Mouse (Mus musculus): ENCODE measurements around the gene Tnfrsf9. TPM values are rescaled to one million over a fixed set of nuclear protein-coding genes. Genes with fewer than 3 reads are reported as not detected.
"Not testable (repeated sequence)": the region's sequence is repeated elsewhere in the genome, so short reads cannot be mapped to it uniquely, and the experiment has no call there.

Tnfrsf9 gene
- polyA plus RNA-seq (2012; rRNA removed), result 1.3 and 1.8 TPM in 2 replicates

- WGBS, result under 1% methylated on average over 48 of the region's 48 CpGs
- DNase-seq (ENCODE audit: low read depth, low spot score), result peak; percentile 64
Observed at GRCm38 (mm10) chr4:150914290-150914733, at the start of gene Tnfrsf9, which contains the start of gene Park7. Tnfrsf9 (plus strand) TSS chr4:150914562. Park7 (minus strand) TSS chr4:150914437.

- no peak for DNase-seq (ENCODE audit: low read depth, low spot score)
Observed at GRCm38 (mm10) chr4:150865371-150865770, 49.0 kb upstream of the Tnfrsf9 start.

GRCm38 (mm10) chr4:150866069-150866468 is 48.3 kb upstream of the Tnfrsf9 start:
- DNase-seq (ENCODE audit: low read depth, low spot score), result no peak
- 94% methylated on average over 11 of the region's 11 CpGs for WGBS

- DNase-seq (ENCODE audit: low read depth, low spot score), result no peak
- WGBS, result 93% methylated on average over 12 of the region's 12 CpGs
Observed at GRCm38 (mm10) chr4:150866494-150866893, 47.9 kb upstream of the Tnfrsf9 start.

GRCm38 (mm10) chr4:150868161-150868560 is 46.2 kb upstream of the Tnfrsf9 start:
- no peak for DNase-seq (ENCODE audit: low read depth, low spot score)
- 83% methylated on average over 6 of the region's 6 CpGs for WGBS

GRCm38 (mm10) chr4:150868859-150869258 is 45.5 kb upstream of the Tnfrsf9 start:
- WGBS, result 68% methylated on average over 2 of the region's 2 CpGs

GRCm38 (mm10) chr4:150869276-150870197 is 44.8 kb upstream of the Tnfrsf9 start:
- no peak for DNase-seq (ENCODE audit: low read depth, low spot score)
- 61% methylated on average over 17 of the region's 17 CpGs for WGBS

More at GRCm38 (mm10) chr4:150868859-150869258, 45.5 kb upstream of the Tnfrsf9 start:
- no peak for DNase-seq (ENCODE audit: low read depth, low spot score)

GRCm38 (mm10) chr4:150870963-150871391 is 43.4 kb upstream of the Tnfrsf9 start:
- WGBS, result 81% methylated on average over 13 of the region's 13 CpGs

GRCm38 (mm10) chr4:150871392-150872138 is 42.8 kb upstream of the Tnfrsf9 start:
- DNase-seq (ENCODE audit: low read depth, low spot score), result no peak

More at GRCm38 (mm10) chr4:150870963-150871391, 43.4 kb upstream of the Tnfrsf9 start:
- DNase-seq (ENCODE audit: low read depth, low spot score), result no peak

GRCm38 (mm10) chr4:150872139-150872651 is 42.2 kb upstream of the Tnfrsf9 start:
- DNase-seq (ENCODE audit: low read depth, low spot score), result no peak
- 55% methylated on average over 9 of the region's 9 CpGs for WGBS

More at GRCm38 (mm10) chr4:150871392-150872138, 42.8 kb upstream of the Tnfrsf9 start:
- 53% methylated on average over 10 of the region's 10 CpGs for WGBS

- DNase-seq (ENCODE audit: low read depth, low spot score), result no peak
- WGBS, result 77% methylated on average over 8 of the region's 8 CpGs
Observed at GRCm38 (mm10) chr4:150872681-150873080, 41.7 kb upstream of the Tnfrsf9 start.

GRCm38 (mm10) chr4:150874416-150874815 is 39.9 kb upstream of the Tnfrsf9 start:
- WGBS, result 45% methylated on average over 4 of the region's 4 CpGs
- not testable (repeated sequence) for DNase-seq (ENCODE audit: low read depth, low spot score)

- DNase-seq (ENCODE audit: low read depth, low spot score), result no peak
- WGBS, result 38% methylated on average over 10 of the region's 10 CpGs
Observed at GRCm38 (mm10) chr4:150875393-150875792, 39.0 kb upstream of the Tnfrsf9 start.

- DNase-seq (ENCODE audit: low read depth, low spot score), result no peak
- WGBS, result 97% methylated on average over 22 of the region's 22 CpGs
Observed at GRCm38 (mm10) chr4:150879631-150880030, 34.7 kb upstream of the Tnfrsf9 start.

GRCm38 (mm10) chr4:150880364-150880763 is 34.0 kb upstream of the Tnfrsf9 start:
- 92% methylated on average over 5 of the region's 5 CpGs for WGBS

GRCm38 (mm10) chr4:150882632-150883031 is 31.7 kb upstream of the Tnfrsf9 start:
- 86% methylated on average over 5 of the region's 5 CpGs for WGBS
- no peak for DNase-seq (ENCODE audit: low read depth, low spot score)

More at GRCm38 (mm10) chr4:150880364-150880763, 34.0 kb upstream of the Tnfrsf9 start:
- DNase-seq (ENCODE audit: low read depth, low spot score), result no peak

GRCm38 (mm10) chr4:150887903-150888302 is 26.5 kb upstream of the Tnfrsf9 start:
- WGBS, result 91% methylated on average over 5 of the region's 5 CpGs
- DNase-seq (ENCODE audit: low read depth, low spot score), result no peak

- no peak for DNase-seq (ENCODE audit: low read depth, low spot score)
- 69% methylated on average over 4 of the region's 4 CpGs for WGBS
Observed at GRCm38 (mm10) chr4:150888492-150888891, 25.9 kb upstream of the Tnfrsf9 start.

GRCm38 (mm10) chr4:150889273-150889954 is 24.9 kb upstream of the Tnfrsf9 start:
- no peak for DNase-seq (ENCODE audit: low read depth, low spot score)

More at GRCm38 (mm10) chr4:150889273-150889954, 24.9 kb upstream of the Tnfrsf9 start:
- WGBS, result 17% methylated on average over 20 of the region's 20 CpGs

Measured in large intestine, adult 2 months (tissue).